Mouse (Mus musculus) neural tube, embryonic 13.5 days (tissue): ENCODE results near the gene Vmn1r27. TPM values are rescaled to one million over a fixed set of nuclear protein-coding genes. Genes with fewer than 3 reads are reported as not detected.

Experiments used
- ATAC-seq: fragments of 200-750 bp; cut with Nextera tagmentation; 2 replicates; pipeline ENCODE4 v1.8.0; 2017; ENCODE audit warnings: low read depth, mild to moderate bottlenecking, moderate TSS enrichment, moderate library complexity
- H3K27ac ChIP-seq: fragments of 300-500 bp; sonication (generic); replicated peaks from 2 replicates; pipeline ENCODE4 v1.5.1; 2015; ENCODE audit warnings: moderate library complexity, mild to moderate bottlenecking, inconsistent platforms
- H3K27me3 ChIP-seq: fragments of 300-500 bp; sonication (generic); 2 replicates; pipeline ENCODE4 v1.6.1; 2015; ENCODE audit warnings: mild to moderate bottlenecking, inconsistent platforms
- H3K36me3 ChIP-seq: fragments of 300-500 bp; sonication (generic); 2 replicates; pipeline ENCODE4 v1.6.1; 2015; ENCODE audit warnings: mild to moderate bottlenecking, inconsistent platforms
- H3K4me1 ChIP-seq: fragments of 300-500 bp; sonication (generic); replicated peaks from 2 replicates; pipeline ENCODE4 v1.6.1; 2015; ENCODE audit warnings: inconsistent platforms
- H3K4me2 ChIP-seq: fragments of 300-500 bp; sonication (generic); 2 replicates; pipeline ENCODE4 v1.6.1; 2015; ENCODE audit warnings: inconsistent platforms, mild to moderate bottlenecking, moderate library complexity
- H3K4me3 ChIP-seq: fragments of 300-500 bp; sonication (generic); 2 replicates; pipeline ENCODE4 v1.5.1; 2015; ENCODE audit warnings: mild to moderate bottlenecking, inconsistent platforms
- H3K9ac ChIP-seq: fragments of 300-500 bp; sonication (generic); 2 replicates; pipeline ENCODE4 v1.6.1; 2015; ENCODE audit warnings: moderate library complexity, mild to moderate bottlenecking, inconsistent platforms
- H3K9me3 ChIP-seq: fragments of 300-500 bp; sonication (generic); 2 replicates; pipeline ENCODE4 v1.6.1; 2016; ENCODE audit warnings: inconsistent platforms
- WGBS: fragments of 180-500 bp; shearing (Covaris S2); methylation state at CpG from one replicate; pipeline ENCODE4 v1.1.7; 2015; 5-methylcytosine and 5-hydroxymethylcytosine counted together
- polyA plus RNA-seq: library from polyadenylated mRNA; unstranded; fragments of >200 nt; fragmentation: Nextera tagmentation; extraction: Ambion mirVana; gene quantifications from 2 replicates; pipeline ENCODE4 v1.2.1, GENCODE M21; 2015

The Vmn1r27 gene
- polyA plus RNA-seq, result not detected in 2 replicates

DNA sequence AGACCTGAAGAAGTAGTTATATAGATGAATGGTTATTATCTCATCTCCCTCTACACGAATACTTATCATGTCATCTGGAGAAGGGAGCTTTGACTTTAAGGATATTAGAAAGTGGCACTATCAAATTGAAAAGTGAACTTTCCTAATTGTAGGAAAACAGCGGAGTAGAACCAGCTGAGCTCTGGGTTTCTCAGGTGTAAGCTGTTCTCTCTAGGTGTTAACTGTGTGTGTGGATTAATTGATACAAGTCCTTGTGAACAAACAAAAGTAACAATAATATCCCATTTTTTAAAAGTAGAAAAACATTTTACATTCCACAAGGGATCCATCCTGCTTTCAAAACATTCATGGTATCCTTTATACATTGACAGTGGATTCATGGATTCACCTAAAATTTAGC is at the start of gene Vmn1r27:
TSS of gene Vmn1r27 (minus strand) at position 101 of the 400 bp plus-strand sequence.
- no peak for ATAC-seq
- H3K9ac ChIP-seq, result no peak within 1 kb of the TSS
- no peak within 1 kb of the TSS for H3K4me3 ChIP-seq
- no peak within 1 kb of the TSS for H3K4me2 ChIP-seq
- H3K27me3 ChIP-seq, result no peaks in the 10 kb centered on the region
- no peaks in the 10 kb centered on the region for H3K4me1 ChIP-seq
- no peaks in the 10 kb centered on the region for H3K36me3 ChIP-seq
- H3K9me3 ChIP-seq, result no peaks in the 10 kb centered on the region
- WGBS, result 80% methylated on average over 2 of the region's 2 CpGs
- H3K27ac ChIP-seq, result no peak within 1 kb of the TSS

DNA sequence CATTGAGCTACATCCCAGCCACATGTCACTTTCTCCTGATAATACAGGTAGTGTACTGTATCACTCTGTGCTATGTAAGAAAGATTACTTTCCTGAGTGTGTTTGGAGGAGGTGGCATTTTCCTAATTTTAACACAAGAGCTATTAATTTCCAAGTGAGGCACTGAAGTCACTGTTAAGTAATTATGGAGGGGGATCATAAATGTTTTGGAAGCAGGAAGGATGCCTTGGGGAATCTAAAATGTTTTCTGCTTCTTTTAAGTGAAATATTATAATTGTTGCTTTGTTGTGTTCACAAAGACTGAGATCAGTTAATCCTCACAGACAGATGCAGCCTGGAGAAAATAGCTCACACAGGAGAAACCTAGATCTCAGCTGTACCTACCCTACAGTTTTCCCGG is 43.1 kb upstream of the Vmn1r27 start, which contains the start of gene Vmn1r28:
TSS of gene Vmn1r28 (plus strand) at position 301 of the 400 bp plus-strand sequence.
- Histone ChIP-seq H3K9ac (no peak within 1 kb of the TSS), H3K36me3 (no peaks in the 10 kb centered on the region), H3K4me1 (no peaks in the 10 kb centered on the region), H3K27me3 (no peaks in the 10 kb centered on the region), H3K4me3 (no peak within 1 kb of the TSS), H3K4me2 (no peak within 1 kb of the TSS), H3K27ac (no peak within 1 kb of the TSS), H3K9me3 (no peaks in the 10 kb centered on the region)
- no peak for ATAC-seq
- WGBS, result 84% methylated on average over 1 of the region's 1 CpGs

DNA sequence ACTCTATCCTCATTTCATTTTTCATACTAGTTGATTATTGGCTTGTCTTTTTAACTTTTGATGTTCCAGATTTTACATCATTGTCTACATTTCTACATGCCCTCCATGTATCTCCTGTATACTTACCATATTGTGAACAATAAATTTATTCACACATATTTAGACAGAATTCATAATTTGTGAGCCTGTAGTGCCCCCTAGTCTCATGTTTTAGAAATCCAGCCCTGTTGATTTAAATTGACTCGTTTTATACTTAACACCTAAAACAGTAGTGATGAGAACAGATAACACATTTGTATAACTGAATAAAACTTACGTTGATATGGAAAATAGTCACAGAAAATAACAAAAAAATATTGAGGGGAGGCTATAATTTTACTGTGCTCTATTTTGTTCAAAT is 2.5 kb downstream of the Vmn1r27 start:
- Histone ChIP-seq H3K36me3 (no peaks in the 10 kb centered on the region), H3K27ac (no peak overlapping the region), H3K4me3 (no peak overlapping the region), H3K9ac (no peak overlapping the region), H3K9me3 (no peaks in the 10 kb centered on the region), H3K4me2 (no peak overlapping the region), H3K4me1 (no peaks in the 10 kb centered on the region), H3K27me3 (no peaks in the 10 kb centered on the region)
- 80% methylated on average over 2 of the region's 2 CpGs for WGBS
- no peak for ATAC-seq

Other genes with a start within 250 kb of the Vmn1r27 start
- not detected in 2 replicates for gene Vmn1r25, start 238.0 kb downstream of the Vmn1r27 start, polyA plus RNA-seq
- not detected in 2 replicates for gene Vmn1r26, start 203.7 kb downstream of the Vmn1r27 start, polyA plus RNA-seq
- gene Vmn1r28, start 43.2 kb upstream of the Vmn1r27 start, polyA plus RNA-seq, result not detected in 2 replicates
- gene Vmn1r29, start 82.7 kb upstream of the Vmn1r27 start, polyA plus RNA-seq, result not detected in 2 replicates
- gene Vmn1r30, start 224.6 kb upstream of the Vmn1r27 start, polyA plus RNA-seq, result not detected in 2 replicates